Mouse (Mus musculus) v-Abl transformed pro-B cells (cell line): ENCODE results near the gene Nppb.

Experiments used
- in situ Hi-C, 2 experiments: fragments of 400-800 bp; cut with MboI; formaldehyde crosslinking; loops; one replicate each; pipeline ENCODE4 v1.15.1; 2025; ENCODE audit not compliant: unreplicated experiment in 2 of 2

Nppb gene

DNA sequence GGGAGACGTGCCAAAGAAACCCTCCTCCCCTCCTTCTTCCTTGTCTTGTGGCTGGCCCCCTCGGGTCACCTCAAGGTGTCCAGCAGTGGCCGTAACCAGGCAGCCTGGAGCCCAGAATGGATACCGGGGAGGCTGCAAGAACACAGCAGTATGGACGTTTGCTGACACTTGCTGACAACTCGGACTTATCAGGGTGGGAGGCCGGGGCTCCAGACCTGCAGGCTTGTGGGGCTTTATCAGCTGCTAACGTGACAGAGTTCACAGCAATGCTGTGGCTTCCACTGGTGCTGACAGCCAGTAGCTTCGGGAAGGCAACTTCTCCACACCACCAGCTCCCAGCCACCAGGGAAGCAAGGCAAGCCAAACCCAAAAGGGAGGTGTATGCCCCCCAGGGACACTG is 16.3 kb upstream of the Nppb start:
- in situ Hi-C loops: no loop called here

DNA sequence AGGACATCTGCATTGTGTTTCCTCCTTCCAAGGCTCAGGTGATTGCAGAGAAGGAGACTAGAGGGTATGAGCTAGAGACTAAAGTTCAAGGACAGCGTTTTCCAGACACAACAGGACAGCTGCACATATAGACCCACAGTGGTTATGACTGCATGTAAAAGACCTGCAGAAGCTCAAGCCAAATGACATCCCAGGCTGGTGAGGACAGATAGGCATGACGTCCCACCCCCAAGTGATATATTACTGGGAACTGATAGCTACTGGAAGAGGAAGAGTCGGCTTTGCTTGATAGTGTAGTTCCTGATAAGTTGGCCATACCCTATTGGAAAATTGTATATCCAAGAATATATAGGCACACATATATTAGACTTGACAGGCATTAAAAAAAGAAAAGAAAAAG is 9.4 kb upstream of the Nppb start:
- in situ Hi-C loops: no loop called here

DNA sequence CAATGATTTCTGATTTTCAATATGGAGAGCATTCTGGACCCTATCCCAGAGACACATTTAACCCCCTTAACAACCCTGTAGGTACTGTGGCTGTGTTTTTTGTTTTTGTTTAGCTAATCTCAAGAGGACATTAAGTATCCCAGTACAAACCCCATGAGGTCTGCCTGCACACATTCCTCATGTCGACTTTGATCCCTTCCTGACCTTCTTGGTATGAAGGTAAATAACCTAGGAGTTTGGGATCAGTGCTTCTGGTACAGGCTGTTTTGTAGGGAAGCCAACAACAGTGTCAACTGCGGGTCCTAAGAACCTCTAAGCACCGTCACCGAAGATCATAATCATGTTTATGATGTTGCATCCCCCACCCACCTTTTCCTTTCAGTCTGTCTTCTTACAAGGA is 7.9 kb upstream of the Nppb start:
- in situ Hi-C loops: no loop called here

DNA sequence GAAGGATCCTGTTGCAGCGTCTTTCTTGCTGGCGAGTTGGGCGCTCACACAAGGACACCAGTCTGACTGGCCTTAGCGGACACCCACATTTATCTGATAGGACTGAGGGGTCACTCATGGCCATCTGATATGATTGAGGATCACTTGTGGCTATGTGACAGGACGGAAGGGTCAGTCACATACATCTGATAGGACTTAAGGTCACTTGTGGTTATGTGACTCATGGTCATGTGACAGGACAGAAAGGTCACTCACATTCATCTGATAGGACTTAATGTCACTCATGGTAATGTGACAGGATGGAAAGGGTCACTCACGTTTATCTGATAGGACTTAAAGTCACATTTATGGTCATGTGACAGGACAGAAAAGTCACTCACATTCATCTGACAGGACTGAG is 7.2 kb upstream of the Nppb start:
- in situ Hi-C loops: no loop called here

DNA sequence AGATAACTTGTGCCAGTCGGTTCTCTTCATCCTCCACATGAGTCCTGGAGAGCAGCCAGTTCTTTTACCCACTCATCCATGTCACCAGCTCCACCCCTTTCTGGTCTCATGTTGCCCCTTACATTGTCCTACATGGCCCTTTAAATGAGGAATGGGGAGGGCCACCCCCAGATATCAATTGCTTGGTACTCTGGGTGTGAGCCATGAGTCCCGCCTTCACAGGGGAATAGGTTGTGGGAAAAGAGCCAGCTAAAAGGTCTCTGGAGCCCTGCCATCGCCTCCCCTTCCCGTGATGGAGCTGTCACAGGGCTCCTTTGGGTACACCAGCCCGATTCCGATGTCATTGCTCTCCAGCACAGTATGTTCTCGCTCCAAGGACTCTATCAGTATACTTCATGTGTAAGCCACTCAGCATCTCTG is 6.1 kb upstream of the Nppb start:
- in situ Hi-C loops: no loop called here

DNA sequence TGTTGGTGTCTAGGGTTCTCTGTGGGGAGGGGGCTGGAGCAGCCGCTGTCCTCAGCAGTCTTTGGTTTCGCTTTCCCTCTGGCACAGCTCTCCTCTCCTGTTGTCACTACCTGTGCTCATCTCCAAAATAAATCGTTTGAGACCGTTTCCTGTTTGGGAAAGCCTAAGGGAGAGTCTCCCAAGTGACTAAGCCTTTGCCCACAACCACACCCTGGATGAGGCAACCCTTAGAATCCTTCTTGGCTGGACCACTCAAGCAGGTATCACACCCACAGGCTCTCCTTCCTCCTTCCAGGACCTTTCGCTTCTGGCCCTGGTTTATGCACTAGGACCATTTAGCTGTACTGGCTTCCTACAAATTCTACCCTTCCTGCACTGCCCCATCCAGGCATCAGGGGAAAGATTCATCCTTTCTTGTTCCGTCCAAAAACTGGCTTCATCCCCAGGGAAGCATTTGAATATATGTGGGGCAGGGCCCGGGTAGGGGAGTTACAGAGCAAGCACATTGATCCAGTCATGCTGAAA is 8.0 kb downstream of the Nppb start:
- in situ Hi-C loops: no loop called here

DNA sequence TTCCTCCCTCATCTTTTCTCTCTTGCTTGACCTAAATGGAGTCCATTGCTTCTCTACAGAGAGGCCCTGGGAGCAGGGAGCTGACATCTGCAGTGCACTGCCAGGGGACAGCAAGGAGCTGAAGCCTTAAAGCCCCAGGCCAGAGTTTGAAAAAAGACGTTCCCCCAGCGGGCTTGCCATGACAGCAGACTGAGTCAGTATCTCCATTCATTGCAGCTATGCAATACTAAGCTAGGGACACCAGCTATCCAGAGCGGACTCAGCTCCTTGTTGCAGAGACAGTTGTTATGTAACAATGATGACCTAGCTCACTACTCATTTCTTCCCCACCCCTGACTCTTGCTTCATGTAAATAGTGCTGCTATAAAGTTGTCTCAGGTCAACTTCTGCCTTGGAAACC is 9.7 kb downstream of the Nppb start:
- in situ Hi-C loops: no loop called here

DNA sequence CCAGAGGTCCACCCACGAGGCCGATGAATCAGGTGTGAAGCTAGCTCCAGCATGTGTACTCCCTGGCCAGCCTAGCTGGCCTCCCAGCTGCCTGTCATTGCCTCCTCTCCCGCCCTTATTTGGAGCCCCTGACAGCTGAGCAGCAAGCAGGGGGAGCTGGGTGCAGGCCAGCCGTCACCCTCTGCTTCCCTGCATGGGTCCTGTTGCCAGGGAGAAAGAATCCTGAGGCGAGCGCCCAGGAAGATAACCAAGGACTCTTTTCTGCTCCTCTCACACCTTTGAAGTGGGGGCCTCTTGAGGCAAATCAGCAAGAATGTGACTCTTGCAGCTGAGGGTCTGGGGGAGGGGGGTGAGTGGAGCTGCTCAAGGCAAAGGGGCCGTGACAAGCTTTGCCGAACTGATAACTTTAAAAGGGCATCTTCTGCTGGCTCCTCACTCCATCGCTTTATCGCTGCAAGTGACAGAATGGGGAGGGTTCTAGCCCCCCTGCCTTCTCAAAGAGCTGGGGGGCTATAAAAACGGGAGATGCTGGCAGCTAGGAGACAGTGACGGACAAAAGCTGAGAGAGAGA is 14.7 kb downstream of the Nppb start, which contains the start of gene Nppa:
Gene Nppa (plus strand): TSS at position 521 of the 571 bp plus-strand sequence.
- in situ Hi-C loops: no loop called here

DNA sequence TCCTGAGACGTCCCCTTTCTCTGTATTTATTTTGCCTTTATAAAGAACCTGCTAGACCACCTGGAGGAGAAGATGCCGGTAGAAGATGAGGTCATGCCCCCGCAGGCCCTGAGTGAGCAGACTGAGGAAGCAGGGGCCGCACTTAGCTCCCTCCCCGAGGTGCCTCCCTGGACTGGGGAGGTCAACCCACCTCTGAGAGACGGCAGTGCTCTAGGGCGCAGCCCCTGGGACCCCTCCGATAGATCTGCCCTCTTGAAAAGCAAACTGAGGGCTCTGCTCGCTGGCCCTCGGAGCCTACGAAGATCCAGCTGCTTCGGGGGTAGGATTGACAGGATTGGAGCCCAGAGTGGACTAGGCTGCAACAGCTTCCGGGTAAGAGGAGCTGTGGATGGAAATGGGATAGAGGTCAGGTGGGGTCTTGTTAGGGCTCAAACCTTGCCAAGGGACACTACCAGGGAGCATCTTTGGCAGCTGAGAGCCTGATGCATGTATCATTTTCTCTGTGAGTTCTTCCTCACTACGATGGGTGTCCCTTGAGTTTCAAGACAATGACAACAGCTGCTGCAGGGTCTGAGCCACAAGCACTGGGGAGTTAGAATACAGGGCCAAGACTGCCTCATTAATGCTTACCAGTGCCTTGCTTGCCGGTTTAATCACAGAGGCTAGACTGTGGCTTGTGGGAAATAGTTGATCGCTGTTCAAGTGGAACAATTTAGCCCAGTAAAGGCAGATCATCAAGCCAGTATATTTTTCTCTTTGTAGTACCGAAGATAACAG is 15.6 kb downstream of the Nppb start:
- in situ Hi-C loops: no loop called here

DNA sequence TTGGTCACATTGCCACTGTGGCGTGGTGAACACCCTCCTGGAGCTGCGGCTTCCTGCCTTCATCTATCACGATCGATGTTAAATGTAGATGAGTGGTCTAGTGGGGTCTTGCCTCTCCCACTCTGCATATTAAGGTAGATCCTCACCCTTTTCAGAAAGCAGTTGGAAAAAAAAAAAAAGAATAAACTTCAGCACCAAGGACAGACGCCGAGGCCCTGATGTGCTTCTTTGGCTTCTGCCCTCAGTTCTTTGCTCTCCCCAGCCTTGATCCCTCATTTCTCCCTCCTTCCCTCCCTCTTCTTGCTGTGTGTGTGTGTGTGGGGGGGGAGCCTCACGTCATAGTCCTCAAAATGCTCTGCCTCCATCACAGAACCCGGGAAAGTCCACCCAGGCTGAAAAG is 16.3 kb downstream of the Nppb start:
- in situ Hi-C loops: no loop called here

DNA sequence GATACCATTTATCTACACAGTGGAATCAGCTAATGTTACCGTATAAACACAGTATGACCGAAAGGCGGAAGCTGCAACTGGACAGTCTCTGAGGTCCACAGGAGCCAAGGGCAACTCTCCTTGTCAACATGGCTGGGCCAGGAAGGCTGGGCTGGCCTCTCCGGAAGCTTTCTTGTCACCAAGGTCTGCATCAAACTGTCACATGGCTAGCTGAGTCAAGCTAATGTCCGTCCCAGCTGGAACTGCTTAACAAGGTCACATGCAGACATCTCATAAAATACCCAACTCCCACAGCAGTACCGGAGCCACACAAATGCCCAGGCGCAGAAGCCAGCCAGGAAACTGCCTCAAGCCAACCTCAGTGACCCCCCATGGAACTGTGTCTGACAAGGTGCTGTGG is 18.8 kb downstream of the Nppb start:
- in situ Hi-C loops: no loop called here

DNA sequence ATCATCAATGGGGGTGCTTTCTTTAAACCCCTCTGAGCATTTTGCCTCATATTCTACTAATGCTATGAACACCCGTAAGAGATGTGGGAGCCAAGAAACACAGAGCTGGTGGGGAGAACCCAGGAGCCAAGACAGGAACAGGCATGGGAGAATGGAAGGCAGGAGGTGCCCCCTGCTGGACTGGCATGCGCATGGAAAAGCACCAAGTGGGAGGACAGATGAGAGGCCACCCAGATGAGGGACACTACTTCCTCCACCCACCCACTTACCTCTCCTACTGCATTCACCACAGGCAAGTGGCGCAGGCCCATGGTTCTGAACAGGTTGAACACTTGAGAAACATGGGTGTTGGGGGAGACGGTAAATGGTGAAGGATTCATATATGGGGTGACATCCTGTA is 22.8 kb downstream of the Nppb start:
- in situ Hi-C loops: no loop called here

DNA sequence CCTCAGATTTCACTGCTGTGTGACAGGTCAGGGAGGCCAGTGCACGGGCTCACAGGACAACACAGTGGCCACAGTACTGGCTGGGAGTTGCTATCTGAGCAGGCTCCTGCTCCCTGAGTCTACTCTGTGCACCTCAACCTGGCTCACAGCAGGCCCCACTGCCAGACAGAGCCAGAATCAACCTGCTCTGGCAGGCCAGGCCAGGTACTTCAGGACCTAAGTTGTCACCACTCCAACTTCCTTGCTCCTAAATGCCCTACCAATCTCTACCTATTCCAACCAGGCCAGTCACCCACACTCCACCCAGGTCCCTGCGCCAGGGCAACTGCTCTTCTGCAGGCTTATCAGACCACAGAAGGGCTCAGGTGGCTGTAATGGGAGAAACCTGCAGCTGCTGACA is 24.1 kb downstream of the Nppb start:
- in situ Hi-C loops: no loop called here

DNA sequence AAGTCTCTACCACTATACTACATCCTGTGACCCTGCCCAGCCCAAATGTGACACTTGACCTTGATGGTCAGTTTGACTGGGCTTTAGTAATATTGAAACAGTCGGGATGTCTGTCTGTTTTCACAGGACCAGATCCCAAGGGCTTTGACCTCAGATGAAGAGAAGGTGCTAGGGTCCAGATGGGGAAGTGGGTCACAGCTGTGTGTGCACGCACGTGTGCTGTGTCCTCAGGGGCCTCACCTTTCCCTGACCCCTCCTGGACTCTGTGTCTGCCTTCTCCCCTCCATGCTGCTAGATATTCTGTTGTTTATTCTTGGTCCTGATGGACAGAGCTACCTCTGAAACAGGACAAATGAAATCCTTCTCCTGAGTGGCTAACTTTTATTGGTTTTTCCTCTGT is 25.7 kb downstream of the Nppb start:
- in situ Hi-C loops: no loop called here

DNA sequence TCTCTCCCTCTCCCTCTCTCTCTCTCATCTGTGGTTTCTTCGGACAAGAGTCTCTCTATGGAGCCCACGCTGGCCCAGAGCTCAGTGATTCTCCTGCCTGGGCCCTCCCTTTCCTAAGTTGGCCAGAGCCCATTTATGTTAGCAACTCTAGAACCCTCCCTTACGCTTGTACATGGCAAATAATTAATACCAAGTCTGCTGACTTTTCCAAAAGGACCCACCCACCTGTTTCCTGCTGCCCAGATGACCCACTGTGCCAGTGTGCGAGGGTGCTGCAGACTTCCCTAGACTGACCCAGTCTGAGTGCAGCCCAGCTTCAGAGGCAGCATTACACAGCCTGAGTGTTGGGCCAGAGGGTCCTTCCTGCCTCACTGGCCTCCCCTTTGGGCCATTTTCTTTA is 26.6 kb downstream of the Nppb start:
- in situ Hi-C loops: no loop called here

DNA sequence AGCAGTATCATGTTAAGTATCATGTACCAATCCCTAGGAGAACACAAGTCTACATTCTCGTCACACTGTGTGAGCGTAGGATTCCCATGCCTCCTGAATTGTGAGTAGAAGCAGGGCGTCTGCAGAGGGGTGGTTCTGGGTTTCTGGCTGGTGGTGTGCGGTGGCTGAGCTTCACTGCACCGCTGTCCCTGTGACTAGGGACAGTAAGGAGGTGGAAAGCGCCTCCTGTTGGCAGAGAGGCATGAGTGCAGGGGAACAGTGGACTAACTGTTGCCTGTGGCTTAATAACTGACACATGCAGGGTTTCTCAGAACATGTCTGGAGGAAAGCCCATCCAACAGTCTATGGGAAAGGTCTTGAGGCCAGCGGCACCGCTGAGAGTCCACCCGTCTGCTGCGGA is 29.8 kb downstream of the Nppb start:
- in situ Hi-C loops: no loop called here

DNA sequence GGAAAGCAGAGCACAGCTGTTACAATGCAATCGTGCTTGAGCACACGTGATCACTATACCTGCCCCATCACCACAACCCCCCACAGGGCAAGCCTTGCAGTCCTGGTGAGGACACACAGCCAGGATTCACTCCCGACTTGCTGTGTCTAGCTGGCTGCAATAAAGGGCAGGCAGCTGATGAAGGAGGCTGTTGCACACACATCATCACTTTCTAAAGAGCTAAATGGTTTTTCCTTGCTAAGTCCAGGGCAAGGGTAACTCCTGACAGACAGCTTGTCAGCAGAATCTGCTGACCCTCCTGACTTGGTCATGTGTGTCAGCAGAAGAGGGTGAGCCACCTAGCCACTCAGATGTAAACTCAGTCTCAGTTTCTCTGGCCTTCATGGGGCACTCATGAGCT is 31.4 kb downstream of the Nppb start:
- in situ Hi-C loops: no loop called here

DNA sequence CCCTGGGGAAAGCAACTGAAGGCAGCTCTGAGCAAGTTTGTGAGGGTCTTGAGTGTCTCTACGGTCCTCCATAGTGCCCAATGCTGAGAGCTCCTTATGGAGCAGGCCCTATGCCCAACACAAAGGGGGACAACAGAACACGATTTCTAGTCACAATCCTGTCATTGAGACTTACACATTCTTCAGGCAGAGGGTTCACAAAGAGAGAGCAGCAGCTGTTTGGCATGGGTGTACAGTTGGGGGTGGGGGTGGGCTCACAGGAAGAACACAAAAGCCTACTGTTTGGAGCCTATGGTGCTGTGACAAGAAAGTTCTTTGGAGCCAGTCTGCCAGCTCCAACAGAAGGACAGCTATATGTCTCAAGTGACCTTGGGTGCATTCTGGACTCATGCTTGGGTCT is 32.8 kb downstream of the Nppb start:
- in situ Hi-C loops: no loop called here

DNA sequence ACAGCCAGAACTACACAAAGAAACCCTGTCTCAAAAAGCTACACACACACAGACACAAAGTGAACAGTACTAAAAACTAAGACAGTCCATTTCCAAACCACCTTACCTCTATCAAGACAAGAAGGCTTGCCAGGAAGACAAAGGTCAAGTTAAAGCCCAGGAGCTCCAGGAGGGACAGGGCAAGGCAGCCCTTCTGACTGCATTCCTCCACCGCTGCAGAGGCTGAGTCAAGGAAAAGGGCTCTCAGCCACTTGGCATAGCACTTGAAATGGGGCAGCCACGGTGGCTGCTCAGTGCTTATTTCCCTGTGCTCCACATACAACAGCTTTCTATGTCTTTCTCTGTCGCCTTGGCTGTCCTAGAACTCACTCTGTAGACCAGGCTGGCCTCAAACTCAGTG is 38.4 kb downstream of the Nppb start:
- in situ Hi-C loops: no loop called here

DNA sequence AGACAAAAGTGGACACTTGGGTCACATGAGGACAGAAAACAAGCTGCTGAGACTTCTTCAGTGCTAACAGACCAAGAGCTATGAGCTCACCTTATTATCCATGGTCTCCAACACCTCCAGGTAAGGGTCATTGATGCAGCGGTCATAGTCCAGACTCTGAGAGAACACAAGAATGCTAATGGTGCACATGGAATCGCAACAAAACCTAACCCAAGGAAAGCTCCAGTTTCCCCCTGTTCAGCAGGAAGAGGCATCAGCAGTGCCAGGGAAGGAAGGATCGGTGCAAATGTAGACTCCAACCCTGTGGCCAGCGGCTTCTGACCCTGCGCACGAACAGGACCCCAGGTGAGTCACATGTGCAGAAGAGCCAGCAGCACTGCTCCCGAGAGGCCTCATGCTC is 43.7 kb downstream of the Nppb start:
- in situ Hi-C loops: no loop called here

DNA sequence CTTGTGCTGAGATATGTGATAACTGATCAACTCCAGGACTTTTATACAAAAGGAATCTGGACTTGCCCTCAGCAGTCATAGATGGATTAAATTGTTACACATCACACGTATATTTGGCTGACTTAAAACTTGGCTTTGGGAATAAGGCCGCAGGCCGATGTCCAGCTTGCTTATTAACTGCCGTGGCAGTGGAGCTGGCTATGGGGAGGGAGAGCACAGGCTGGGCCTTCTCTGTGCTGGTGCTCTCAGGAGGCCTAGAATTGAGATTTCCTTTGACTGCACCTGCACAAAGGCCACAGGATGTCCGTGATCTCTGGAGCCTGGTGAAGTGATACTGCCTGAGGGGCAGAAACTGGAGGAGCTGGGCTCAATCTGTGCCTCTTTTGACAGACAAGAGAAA is 44.9 kb downstream of the Nppb start:
- in situ Hi-C loops: no loop called here

DNA sequence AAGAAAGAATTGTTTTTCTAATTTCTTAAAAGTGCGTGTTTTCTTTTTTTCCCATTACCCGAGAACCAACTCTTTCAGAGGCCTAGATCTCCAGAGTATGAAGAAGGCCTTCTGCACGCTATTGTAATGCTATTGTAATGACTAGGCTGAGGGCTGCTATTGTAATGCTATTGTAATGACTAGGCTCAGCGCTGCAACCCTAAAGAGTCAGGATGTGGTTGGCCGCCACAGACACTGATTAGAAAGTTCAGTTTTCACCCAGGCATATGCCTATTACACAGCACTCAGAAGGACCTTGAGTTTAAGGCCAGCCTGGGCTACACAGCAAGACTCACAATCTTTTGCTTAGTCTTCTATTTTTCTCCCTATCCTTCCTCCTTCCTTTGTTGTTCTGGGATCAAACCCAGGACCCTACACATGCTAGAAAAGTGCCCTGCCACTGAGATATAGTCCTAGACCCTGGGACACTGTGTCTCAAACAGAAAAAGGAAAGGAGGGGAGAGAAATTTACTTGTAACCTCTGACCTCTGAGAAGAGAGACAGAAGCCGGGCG is 48.3 kb downstream of the Nppb start:
- in situ Hi-C loops: no loop called here
